Mouse (Mus musculus) heart, adult 2 months (tissue): ENCODE measurements around the gene Rpl15.

ENCODE experiments used
- CTCF ChIP-seq: fragments of 200-600 bp; IDR thresholded peaks from 2 replicates; pipeline ENCODE4 v1.8.1; 2022; ENCODE audit warnings: antibody characterized with exemption, mild to moderate bottlenecking, moderate library complexity
- EP300 ChIP-seq: fragments of 200-500 bp; IDR thresholded peaks from 2 replicates; pipeline ENCODE4 v1.6.1; 2011; ENCODE audit warnings: low read depth, low read length, control low read depth; ENCODE audit not compliant: insufficient read depth
- POLR2A ChIP-seq: fragments of 200-500 bp; IDR thresholded peaks from 2 replicates; pipeline ENCODE4 v1.6.1; 2011; ENCODE audit warnings: mild to moderate bottlenecking, low read depth, low read length, control low read depth; ENCODE audit not compliant: insufficient read depth

DNA sequence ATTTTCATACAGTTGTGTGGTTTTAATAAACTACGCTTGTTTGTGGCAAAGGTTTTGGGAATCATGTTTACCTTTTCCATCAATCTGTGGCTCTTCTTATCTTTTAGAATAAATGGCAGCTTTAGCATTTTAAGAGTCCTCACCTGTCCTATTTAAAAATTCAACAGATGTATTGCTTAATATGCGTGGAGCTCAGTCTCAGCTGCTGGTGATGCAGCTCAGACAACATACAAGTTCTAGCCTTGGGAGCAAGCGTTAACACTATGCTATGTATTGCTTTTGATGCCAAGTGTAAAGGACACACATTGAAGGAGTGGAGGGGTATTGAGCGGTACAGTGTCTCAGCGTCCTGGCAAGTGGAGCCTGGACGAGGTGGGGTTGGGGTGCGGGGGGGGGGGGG lies 475 bp upstream of the Rpl15 start:
- TF ChIP-seq CTCF (no peak), POLR2A (no peak), EP300 (no peak)
